Mouse (Mus musculus) left cerebral cortex, postnatal 36 days (tissue): ENCODE measurements around the gene Scrn1. TPM values are rescaled to one million over a fixed set of nuclear protein-coding genes. Genes with fewer than 3 reads are reported as not detected.
A peak's percentile ranks its signal among the peaks of the same experiment; 100 is the strongest.

Experiments used
- DNase-seq, 2 experiments: peaks; one replicate each; pipeline ENCODE4 v3.0.0; 2021 to 2022; ENCODE audit warnings: low spot score in 2 of 2, mixed read lengths in 1 of 2
- intact Hi-C: fragments of 180-260 bp; cut with DNase I; formaldehyde crosslinking; loops from one replicate; pipeline ENCODE4 v1.15.1; 2025
- total RNA-seq, 2 experiments: library from RNA; stranded (reverse); gene quantifications; 2 replicates each; pipeline ENCODE4 v1.2.3; 2021

The Scrn1 gene
- total RNA-seq, 2 experiments from 2014 or later, result 145 to 155 TPM

- DNase-seq, result no peak
- intact Hi-C loops, result no loop called here
Measured at GRCm38 (mm10) chr6:54491074-54491473, 75.2 kb downstream of the Scrn1 start.

GRCm38 (mm10) chr6:54485973-54486569, 80.2 kb downstream of the Scrn1 start:
- DNase-seq, result no peak
- intact Hi-C loops, result no loop called here

GRCm38 (mm10) chr6:54485435-54485901, 80.8 kb downstream of the Scrn1 start:
- DNase-seq, result no peak

DNA sequence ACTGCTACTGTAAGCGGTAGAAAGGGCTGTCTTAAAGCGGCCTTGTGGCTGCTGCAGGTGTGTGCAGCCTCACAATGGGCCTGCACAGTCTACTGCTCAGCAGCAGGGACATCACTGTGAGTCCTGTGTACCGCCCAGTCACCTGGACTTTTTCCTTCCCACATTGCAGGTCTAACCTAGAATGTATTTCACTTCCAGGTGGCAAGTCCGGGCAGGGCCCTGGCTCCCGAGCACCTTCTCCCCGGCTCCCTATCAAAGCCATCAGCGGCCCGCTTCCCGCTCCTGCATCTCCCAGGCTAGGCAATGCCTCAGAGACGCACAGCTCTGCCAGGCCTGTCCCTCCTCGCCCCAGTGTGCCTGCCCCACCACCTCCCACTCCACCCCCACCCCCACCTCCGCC, 81.3 kb downstream of the Scrn1 start:
- intact Hi-C loops, result no loop called here
- no peak for DNase-seq

More at GRCm38 (mm10) chr6:54485435-54485901, 80.8 kb downstream of the Scrn1 start:
- intact Hi-C loops, result no loop called here

DNA sequence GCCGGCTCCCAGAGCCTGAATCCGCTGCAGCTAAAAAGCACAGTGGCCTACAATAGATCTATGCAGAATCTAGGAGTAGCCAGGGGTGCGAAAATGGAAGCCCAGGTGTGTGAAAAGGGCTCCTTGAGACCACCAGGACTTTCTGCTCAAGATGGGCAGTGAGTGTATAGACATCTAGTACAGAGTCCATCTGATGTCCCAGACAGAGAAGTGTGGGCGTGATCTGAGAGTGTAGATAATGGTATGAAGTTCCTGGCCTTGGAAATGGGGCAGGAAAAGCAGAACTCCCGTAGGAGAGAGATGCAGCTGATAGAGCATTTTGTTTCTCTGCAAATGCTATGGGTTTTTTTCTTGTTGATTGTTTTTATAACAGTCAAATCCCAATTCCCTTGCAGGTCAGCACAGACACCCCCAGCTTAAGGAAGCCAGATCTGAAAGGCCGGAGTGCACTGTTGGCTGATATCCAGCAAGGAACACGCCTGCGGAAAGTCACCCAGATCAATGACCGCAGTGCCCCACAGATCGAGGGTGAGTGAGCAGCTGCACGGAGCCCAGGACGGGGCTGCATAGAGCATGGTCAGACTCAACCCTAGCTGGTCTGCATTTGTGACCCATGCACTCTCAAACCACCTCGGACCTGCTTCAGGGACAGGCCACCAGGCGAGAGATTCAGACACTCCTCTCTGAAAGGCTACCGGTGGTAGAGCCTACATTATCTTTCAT, 84.7 kb downstream of the Scrn1 start:
- DNase-seq, result no peak
- intact Hi-C loops, result no loop called here

GRCm38 (mm10) chr6:54478646-54479324, 87.5 kb downstream of the Scrn1 start:
- DNase-seq, result peak in 1 of 2 experiments; percentile 32
- intact Hi-C loops, result loop anchor here (5.0 kb wide), 1 partner anchor 86 kb away; no protein-coding TSS in a partner anchor

DNA sequence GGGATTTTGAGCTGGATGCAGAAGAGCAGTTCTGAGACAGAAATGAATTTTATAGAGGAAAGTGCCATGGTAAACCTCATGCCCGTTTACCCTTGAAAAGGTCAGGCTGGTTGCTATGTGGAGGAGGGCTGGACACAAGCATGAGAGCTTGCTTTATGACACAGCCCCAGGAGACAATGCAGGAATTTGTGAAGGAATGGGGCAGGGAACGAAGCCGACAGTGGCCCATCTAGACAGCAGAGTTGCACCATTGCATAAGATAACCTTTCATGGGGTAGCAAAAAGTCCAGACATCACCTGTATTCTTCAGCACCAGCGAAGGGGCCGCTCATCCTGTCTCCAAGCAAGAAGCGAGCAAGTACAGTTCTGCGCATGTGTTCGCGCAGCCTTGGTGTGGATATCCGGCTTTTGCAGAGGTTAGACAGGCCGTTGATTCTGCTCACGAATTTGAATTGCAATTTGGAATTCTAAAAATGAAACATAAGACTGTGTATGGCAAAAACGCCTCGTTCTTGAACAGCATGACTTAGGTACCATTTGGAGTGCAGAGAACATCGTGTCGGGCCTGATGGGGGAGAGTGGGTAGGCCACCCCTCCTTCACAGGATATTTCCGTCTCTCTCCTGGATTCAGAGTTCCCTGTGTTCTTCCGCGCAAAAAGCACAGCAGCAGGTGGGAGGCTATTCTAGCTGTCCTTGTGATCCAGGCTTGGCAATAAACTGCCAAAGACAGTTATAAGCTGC, 90.2 kb downstream of the Scrn1 start:
- peak; percentile 74 to 79 for DNase-seq
- intact Hi-C loops, result loop anchor here (2.0 to 5.0 kb wide), 2 partner anchors 43 to 84 kb away; no protein-coding TSS in a partner anchor

DNA sequence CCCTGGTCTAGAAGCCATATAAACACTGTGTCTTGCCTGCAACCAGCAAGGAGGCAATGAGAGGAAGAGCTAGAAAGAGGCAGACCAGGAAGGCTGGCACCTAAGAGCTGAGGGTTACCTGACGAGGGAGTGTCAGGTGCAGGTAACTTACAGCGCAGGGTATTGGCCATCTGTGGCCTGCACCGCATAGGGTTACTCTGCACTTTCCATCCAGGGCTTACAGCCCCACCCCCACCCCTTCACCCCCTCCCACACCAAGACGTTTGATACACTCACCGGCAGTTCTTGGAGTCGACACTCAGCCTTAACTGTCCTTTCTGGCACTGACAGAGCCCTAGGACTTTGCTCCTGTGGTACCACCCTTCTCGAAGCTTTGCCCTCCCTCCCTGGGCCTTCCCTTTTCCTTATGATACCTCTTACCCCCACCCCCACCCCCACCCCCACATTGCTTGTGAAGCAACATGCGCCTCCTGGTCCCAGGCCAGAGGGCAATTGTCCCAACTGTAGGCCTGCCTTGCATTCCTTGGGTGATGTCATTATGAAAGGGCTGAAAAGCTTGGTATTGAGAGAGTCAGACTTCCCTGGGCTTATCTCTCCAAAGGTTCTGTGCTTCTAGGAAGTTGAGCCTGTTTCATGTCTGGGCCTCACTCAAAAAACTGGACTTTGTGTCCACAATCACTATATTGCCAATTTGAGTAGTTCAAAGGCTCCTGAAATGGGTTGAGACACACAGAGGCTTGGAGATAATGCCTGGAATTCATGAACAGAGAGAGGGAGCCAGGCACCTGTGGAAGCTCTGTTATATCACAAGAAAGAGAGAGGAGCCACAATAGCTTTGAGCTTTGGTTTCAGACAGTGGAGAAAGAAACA, 93.2 kb downstream of the Scrn1 start:
- intact Hi-C loops, result no loop called here
- no peak for DNase-seq

DNA sequence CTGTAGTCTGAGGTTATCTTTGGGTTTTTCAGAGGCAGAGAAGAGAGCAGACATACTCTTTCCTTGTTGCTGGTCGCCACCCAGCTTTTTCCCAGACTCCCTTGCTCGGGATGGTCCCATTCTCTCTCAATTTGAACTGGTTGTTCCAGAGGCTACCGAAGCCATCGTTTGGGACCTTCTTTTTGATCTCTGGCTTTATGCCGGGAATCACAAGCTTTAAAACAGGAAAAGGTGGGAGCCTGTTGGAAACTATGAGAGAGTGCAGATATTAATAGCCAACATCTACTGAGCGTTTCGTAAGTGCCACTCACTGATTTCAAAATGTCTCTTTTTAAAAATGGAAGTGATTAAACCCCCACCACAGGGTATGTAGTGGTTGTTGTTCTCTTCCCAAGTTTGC, 94.4 kb downstream of the Scrn1 start:
- intact Hi-C loops, result no loop called here
- no peak for DNase-seq

DNA sequence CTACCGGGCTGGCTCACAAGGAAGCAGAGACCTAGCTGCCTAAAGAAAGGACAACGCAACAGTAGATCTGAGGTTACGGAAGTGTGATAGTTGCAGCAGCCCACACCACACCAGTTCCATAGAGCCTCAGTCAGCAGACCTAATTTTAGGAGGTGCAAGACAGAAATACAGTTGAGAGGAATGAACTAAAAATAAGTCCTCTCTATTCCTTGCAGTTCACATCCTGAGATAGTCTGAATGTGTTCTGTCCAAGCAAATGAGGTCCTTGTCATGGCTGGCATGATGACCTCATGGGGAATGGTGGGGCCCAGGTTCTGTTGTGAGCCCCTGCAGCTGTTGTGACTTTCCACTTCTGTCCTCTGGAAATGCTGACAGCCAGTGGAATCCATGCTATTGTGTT, 98.9 kb downstream of the Scrn1 start:
- intact Hi-C loops, result no loop called here
- DNase-seq, result no peak

GRCm38 (mm10) chr6:54464926-54465325, 101.4 kb downstream of the Scrn1 start:
- intact Hi-C loops, result no loop called here
- DNase-seq, result no peak

- DNase-seq, result no peak
- intact Hi-C loops, result no loop called here
Measured at GRCm38 (mm10) chr6:54463701-54464458, 102.4 kb downstream of the Scrn1 start.

DNA sequence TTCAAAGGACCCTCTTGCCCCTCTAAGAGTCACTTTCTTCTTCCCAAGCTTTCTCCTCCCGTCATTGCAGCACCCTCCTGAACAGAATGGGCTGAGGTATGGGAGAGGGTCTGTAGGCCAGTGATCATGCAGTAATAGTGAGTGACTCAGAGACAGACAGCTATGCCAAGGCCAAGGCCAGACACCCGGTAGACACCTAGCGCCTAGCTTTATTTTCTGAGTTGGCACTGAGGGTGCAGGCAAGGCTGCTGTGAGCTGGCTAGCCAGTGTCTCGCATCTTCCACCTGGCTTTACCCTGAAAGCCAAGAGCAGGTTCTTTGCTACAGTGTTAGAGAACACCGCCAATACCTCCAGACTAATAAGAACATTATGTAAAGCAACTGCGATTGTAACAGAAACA, 103.5 kb downstream of the Scrn1 start:
- intact Hi-C loops, result no loop called here

DNA sequence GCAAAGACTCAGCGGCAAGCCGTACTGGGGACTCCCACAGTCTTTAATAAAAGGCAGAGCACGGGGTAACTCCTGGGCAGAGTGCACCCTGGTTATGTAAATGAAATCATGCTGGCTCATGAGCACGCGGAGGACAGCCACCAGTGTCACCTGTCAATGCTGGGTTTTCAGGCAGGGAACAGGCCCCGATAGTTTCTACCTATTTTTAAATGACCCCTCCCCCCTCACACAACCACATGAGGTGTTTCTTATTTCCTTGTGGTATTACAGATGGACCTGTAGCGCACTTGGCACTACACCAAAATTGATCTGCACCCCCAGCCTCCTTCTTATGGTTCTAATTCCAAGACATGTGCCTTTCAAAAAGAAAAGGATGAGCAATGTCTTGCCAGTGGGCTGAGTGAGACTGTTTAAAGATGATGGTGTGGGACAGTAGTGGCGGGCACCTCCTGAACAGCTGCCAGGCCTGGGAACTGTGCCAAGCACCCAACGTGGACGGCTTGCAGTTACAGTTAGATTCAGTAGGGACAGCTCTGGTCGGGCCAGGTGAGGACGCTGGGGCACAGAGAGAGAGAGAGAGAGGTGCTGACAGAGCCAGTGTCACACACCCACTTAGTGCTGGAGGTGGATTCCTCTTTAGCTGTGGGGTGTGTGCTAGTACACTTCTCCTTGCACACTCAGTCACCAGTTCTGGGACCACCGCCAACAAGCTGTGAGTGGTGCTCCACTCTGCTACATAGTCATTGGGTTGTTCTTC, 105.2 kb downstream of the Scrn1 start:
- intact Hi-C loops, result no loop called here
- peak; percentile 60 to 73 for DNase-seq

More for the DNA sequence above, 103.5 kb downstream of the Scrn1 start:
- DNase-seq, result no peak

GRCm38 (mm10) chr6:54460172-54460914, 105.9 kb downstream of the Scrn1 start:
- intact Hi-C loops, result no loop called here
- no peak for DNase-seq

GRCm38 (mm10) chr6:54459661-54460060, 106.6 kb downstream of the Scrn1 start:
- intact Hi-C loops, result no loop called here
- no peak for DNase-seq
